Mouse (Mus musculus) ES-E14 (cell line): Measurements from ENCODE around the gene Kcnj9. TPM values are rescaled to one million over a fixed set of nuclear protein-coding genes. Genes with fewer than 3 reads are reported as not detected.

Experiments
- DNase-seq: peaks from one replicate; pipeline ENCODE4 v3.0.0-alpha.2; 2013; ENCODE audit warnings: low read depth, low spot score
- H3K27ac ChIP-seq: 2 replicates; pipeline ENCODE4 v1.5.1; 2012; ENCODE audit warnings: low read depth, mild to moderate bottlenecking, low read length, moderate library complexity, mixed read lengths; ENCODE audit not compliant: poor library complexity, insufficient read depth, severe bottlenecking
- H3K36me3 ChIP-seq: 2 replicates; pipeline ENCODE4 v1.6.1; 2012; ENCODE audit warnings: mild to moderate bottlenecking, low read length, moderate library complexity, mixed read lengths; ENCODE audit not compliant: control insufficient read depth, poor library complexity, insufficient read depth, severe bottlenecking
- H3K4me1 ChIP-seq, 2 experiments: fragments of 150-350 bp in 1 of 2; sonication (generic) in 1 of 2; 2 replicates each; pipeline ENCODE4 v1.6.1; 2012; ENCODE audit warnings: low read length in 2 of 2, mild to moderate bottlenecking in 1 of 2, mixed read lengths in 1 of 2; ENCODE audit not compliant: control insufficient read depth in 2 of 2, insufficient read depth in 2 of 2, poor library complexity in 1 of 2
- H3K4me3 ChIP-seq, 2 experiments: fragments of 150-350 bp in 1 of 2; sonication (generic) in 1 of 2; 2 replicates each; pipeline ENCODE4 v1.5.1; 2012; ENCODE audit warnings: low read length in 2 of 2, low read depth in 1 of 2, mild to moderate bottlenecking in 1 of 2, mixed read lengths in 1 of 2; ENCODE audit not compliant: insufficient read depth in 1 of 2, poor library complexity in 1 of 2, severe bottlenecking in 1 of 2
- H3K9ac ChIP-seq: 2 replicates; pipeline ENCODE4 v1.6.1; 2012; ENCODE audit warnings: low read depth, mild to moderate bottlenecking, low read length, mixed read lengths; ENCODE audit not compliant: poor library complexity, insufficient read depth, severe bottlenecking
- H3K9me3 ChIP-seq: fragments of 150-350 bp; sonication (generic); 2 replicates; pipeline ENCODE4 v1.6.1; 2012; ENCODE audit warnings: low read depth, mild to moderate bottlenecking, low read length; ENCODE audit not compliant: control insufficient read depth, insufficient read depth
- CHD2 ChIP-seq: IDR thresholded peaks from 2 replicates; pipeline ENCODE4 v1.6.1; 2014; ENCODE audit warnings: mild to moderate bottlenecking, low read depth, low read length, inconsistent platforms
- HCFC1 ChIP-seq: IDR thresholded peaks from 2 replicates; pipeline ENCODE4 v1.6.1; 2012; ENCODE audit warnings: low read length, inconsistent platforms, borderline replicate concordance; ENCODE audit not compliant: insufficient read depth
- MAFK ChIP-seq: IDR thresholded peaks from 2 replicates; pipeline ENCODE4 v1.6.1; 2014; ENCODE audit warnings: mild to moderate bottlenecking, low read depth, low read length, inconsistent platforms; ENCODE audit not compliant: insufficient read depth
- ZC3H11A ChIP-seq: IDR thresholded peaks from 2 replicates; pipeline ENCODE4 v1.6.1; 2012; ENCODE audit warnings: low read depth, mild to moderate bottlenecking, inconsistent platforms, low read length, borderline replicate concordance
- ZNF384 ChIP-seq: IDR thresholded peaks from 2 replicates; pipeline ENCODE4 v1.6.1; 2012; ENCODE audit warnings: low read depth, low read length, inconsistent platforms
- in situ Hi-C, 2 experiments: fragments of 600-800 bp; cut with MboI; formaldehyde crosslinking; loops; one replicate each; pipeline ENCODE4 v1.15.1; 2025; ENCODE audit warnings: low sequenced_read_pairs in 2 of 2, inconsistent platforms in 1 of 2; ENCODE audit not compliant: unreplicated experiment in 2 of 2
- total RNA-seq: library from RNA; depleted of rRNA; stranded (reverse); fragments of 300-350 nt; gene quantifications from 2 replicates; pipeline ENCODE4 v1.2.3, GENCODE M21; 2012

Gene Kcnj9
- total RNA-seq, 1 experiment = 1.2 TPM

DNA sequence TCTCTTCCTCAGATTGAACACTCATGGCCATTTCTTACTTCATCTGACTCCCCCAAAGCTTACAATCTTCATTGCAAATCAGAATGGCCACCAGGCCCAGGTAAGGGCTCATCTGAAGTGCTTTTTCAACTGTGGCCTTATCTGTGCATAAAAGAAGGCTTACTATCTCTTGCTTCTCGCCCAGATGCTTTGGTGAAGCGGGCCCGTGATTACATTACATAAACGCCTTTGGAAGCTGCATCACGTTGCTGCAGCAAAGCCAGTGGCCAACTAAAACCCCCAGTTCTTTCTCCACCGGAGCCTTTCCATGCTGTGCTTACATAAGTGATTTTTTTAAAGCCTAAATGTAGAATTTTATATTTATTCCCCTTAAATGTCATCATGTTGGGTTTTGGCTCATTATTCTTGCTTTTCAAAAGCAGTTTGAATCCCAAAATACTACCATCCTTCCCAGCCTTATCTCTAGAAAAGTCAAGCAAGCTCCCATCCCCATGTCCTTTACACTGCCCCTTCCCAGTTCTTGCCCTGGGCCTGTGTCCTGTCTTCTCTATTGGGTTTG is 5.2 kb downstream of the Kcnj9 start:
- Histone ChIP-seq H3K36me3 (no peaks in the 10 kb centered on the region), H3K9me3 (no peaks in the 10 kb centered on the region), H3K4me3 (no peak overlapping the region), H3K9ac (no peak overlapping the region), H3K4me1 (peaks cover 0 to 21% of the 10 kb centered on the region in 2 experiments; a peak in 2 of 4 replicates), H3K27ac (no peak overlapping the region)
- TF ChIP-seq HCFC1 (no peak), CHD2 (no peak), ZC3H11A (no peak), MAFK (no peak), ZNF384 (no peak)
- in situ Hi-C loops = no loop called here
- DNase-seq = no peak

DNA sequence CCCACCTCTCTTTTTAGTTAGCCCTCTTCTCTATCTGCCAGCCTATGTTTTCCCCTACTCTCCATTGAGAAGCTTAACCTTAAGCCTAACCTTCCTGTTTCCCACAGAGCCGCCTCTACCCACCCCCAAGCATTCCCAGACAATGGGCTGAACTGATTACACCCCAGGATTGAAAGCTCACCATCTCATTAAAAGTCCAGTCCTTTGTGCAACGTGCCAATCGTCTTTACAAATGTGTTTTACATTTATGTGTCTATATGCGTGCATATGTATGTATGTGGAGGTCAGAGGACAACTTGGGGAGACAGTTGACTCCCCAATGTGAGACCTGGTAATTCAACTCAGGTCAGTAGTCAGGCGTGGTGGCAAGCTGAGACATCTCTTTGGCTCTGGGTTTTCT is 5.8 kb downstream of the Kcnj9 start:
- TF ChIP-seq ZNF384 (no peak), HCFC1 (no peak), ZC3H11A (no peak), CHD2 (no peak), MAFK (no peak)
- Histone ChIP-seq H3K36me3 (no peaks in the 10 kb centered on the region; the same call in 1 of the 2 replicates), H3K4me1 (peaks cover 0 to 26% of the 10 kb centered on the region in 2 experiments; a peak in 2 of 4 replicates), H3K4me3 (no peak overlapping the region), H3K9me3 (no peaks in the 10 kb centered on the region), H3K9ac (no peak overlapping the region), H3K27ac (no peak overlapping the region)
- in situ Hi-C loops = no loop called here
- no peak for DNase-seq

- H3K27ac ChIP-seq = no peak overlapping the region
- H3K36me3 ChIP-seq = no peaks in the 10 kb centered on the region; the same call in 1 of the 2 replicates
- no peaks in the 10 kb centered on the region for H3K9me3 ChIP-seq
- no peak overlapping the region for H3K4me3 ChIP-seq
- in situ Hi-C loops = no loop called here
- H3K9ac ChIP-seq = no peak overlapping the region
- H3K4me1 ChIP-seq = peaks cover 1 to 30% of the 10 kb centered on the region in 2 experiments; a peak in 2 of 4 replicates
- DNase-seq = no peak
- TF ChIP-seq CHD2 (no peak), ZC3H11A (no peak), MAFK (no peak), ZNF384 (no peak), HCFC1 (no peak)
Measured at GRCm38 (mm10) chr1:172322725-172323124, 6.4 kb downstream of the Kcnj9 start.

- H3K9ac ChIP-seq = no peak overlapping the region
- H3K4me1 ChIP-seq = peaks cover 1 to 31% of the 10 kb centered on the region in 2 experiments; a peak in 2 of 4 replicates
- TF ChIP-seq HCFC1 = no peak
- TF ChIP-seq ZC3H11A = no peak
- TF ChIP-seq ZNF384 = no peak
- TF ChIP-seq MAFK = no peak
- TF ChIP-seq CHD2 = no peak
- no peak overlapping the region for H3K27ac ChIP-seq
- no peak for DNase-seq
- H3K4me3 ChIP-seq = no peak overlapping the region
- no peaks in the 10 kb centered on the region for H3K9me3 ChIP-seq
- H3K36me3 ChIP-seq = peaks cover 4% of the 10 kb centered on the region; the same call in 1 of the 2 replicates
- in situ Hi-C loops = loop anchor here in 1 of 2 experiments (10.0 kb wide), 1 partner anchor 175 kb away; the partner anchor contains the start of gene Dcaf8
Measured at GRCm38 (mm10) chr1:172319921-172320411, 9.2 kb downstream of the Kcnj9 start.
